Mouse (Mus musculus) intestine, embryonic 14.5 days (tissue): ENCODE data around the gene Axin1. TPM values are rescaled to one million over a fixed set of nuclear protein-coding genes. Genes with fewer than 3 reads are reported as not detected.

Experiments used
- ATAC-seq: fragments of 200-750 bp; cut with Nextera tagmentation; replicated peaks from 2 replicates; pipeline ENCODE4 v1.8.0; 2017; ENCODE audit warnings: low read depth, moderate number of reproducible peaks, moderate TSS enrichment, moderate library complexity; ENCODE audit not compliant: low FRiP score, low TSS enrichment
- DNase-seq: peaks from one replicate; pipeline ENCODE4 v3.0.0-alpha.2; 2018; ENCODE audit warnings: low spot score
- H3K27ac ChIP-seq: fragments of 300-500 bp; sonication (generic); 2 replicates; pipeline ENCODE4 v1.5.1; 2014; ENCODE audit warnings: low read depth, mild to moderate bottlenecking, control low read depth
- H3K27me3 ChIP-seq: fragments of 300-500 bp; sonication (generic); replicated peaks from 2 replicates; pipeline ENCODE4 v1.6.1; 2014; ENCODE audit warnings: low read length, control low read depth; ENCODE audit not compliant: control insufficient read depth, insufficient read depth
- H3K36me3 ChIP-seq: fragments of 300-500 bp; sonication (generic); 2 replicates; pipeline ENCODE4 v1.6.1; 2014; ENCODE audit warnings: low read length, control low read depth; ENCODE audit not compliant: control insufficient read depth, insufficient read depth
- H3K4me1 ChIP-seq: fragments of 300-500 bp; sonication (generic); replicated peaks from 2 replicates; pipeline ENCODE4 v1.6.1; 2014; ENCODE audit warnings: low read length, control low read depth, mixed read lengths; ENCODE audit not compliant: control insufficient read depth, insufficient read depth
- H3K4me2 ChIP-seq: fragments of 300-500 bp; sonication (generic); 2 replicates; pipeline ENCODE4 v1.6.1; 2014; ENCODE audit warnings: low read length
- H3K4me3 ChIP-seq: fragments of 300-500 bp; sonication (generic); 2 replicates; pipeline ENCODE4 v1.5.1; 2014; ENCODE audit warnings: low read depth, low read length, control low read depth, mixed read lengths
- H3K9ac ChIP-seq: fragments of 300-500 bp; sonication (generic); 2 replicates; pipeline ENCODE4 v1.6.1; 2014; ENCODE audit warnings: mild to moderate bottlenecking, low read length
- H3K9me3 ChIP-seq: fragments of 300-500 bp; sonication (generic); 2 replicates; pipeline ENCODE4 v1.6.1; 2016; ENCODE audit warnings: low read length, control low read depth; ENCODE audit not compliant: control insufficient read depth
- WGBS: fragments of 180-500 bp; shearing (Covaris S2); extraction: QIAGEN DNeasy Blood & Tissue Kit; methylation state at CpG from one replicate; pipeline ENCODE4 v1.1.7; 2014; 5-methylcytosine and 5-hydroxymethylcytosine counted together
- polyA plus RNA-seq: library from polyadenylated mRNA; unstranded; fragments of >200 nt; fragmentation: Nextera tagmentation; extraction: Ambion mirVana; gene quantifications from 2 replicates; pipeline ENCODE4 v1.2.1, GENCODE M21; 2014

Gene Axin1
- polyA plus RNA-seq, 1 experiment from 2014 or later, result 11.5 TPM

GRCm38 (mm10) chr17:26204766-26205165, 66.3 kb downstream of the Axin1 start:
- Histone ChIP-seq H3K9me3 (no peaks in the 10 kb centered on the region), H3K36me3 (no peaks in the 10 kb centered on the region), H3K27ac (no peak overlapping the region), H3K4me1 (no peaks in the 10 kb centered on the region; the same call in 1 of the 2 replicates), H3K27me3 (peaks cover 48% of the 10 kb centered on the region), H3K4me3 (no peak overlapping the region), H3K4me2 (no peak overlapping the region), H3K9ac (no peak overlapping the region)
- DNase-seq (no peak), ATAC-seq (no peak)
- WGBS, result 40% methylated on average over 11 of the region's 11 CpGs

- 52% methylated on average over 1 of the region's 1 CpGs for WGBS
- no peak overlapping the region for H3K4me2 ChIP-seq
- H3K4me3 ChIP-seq, result no peak overlapping the region
- no peaks in the 10 kb centered on the region for H3K4me1 ChIP-seq
- no peaks in the 10 kb centered on the region for H3K36me3 ChIP-seq
- H3K27ac ChIP-seq, result no peak overlapping the region
- no peak for DNase-seq
- no peaks in the 10 kb centered on the region for H3K9me3 ChIP-seq
- peaks cover 32% of the 10 kb centered on the region for H3K27me3 ChIP-seq
- no peak for ATAC-seq
- H3K9ac ChIP-seq, result no peak overlapping the region
Observed at GRCm38 (mm10) chr17:26206392-26206791, 67.9 kb downstream of the Axin1 start.

- no peak for DNase-seq
- Histone ChIP-seq H3K9me3 (no peaks in the 10 kb centered on the region), H3K36me3 (no peaks in the 10 kb centered on the region), H3K4me3 (no peak within 1 kb of the TSS), H3K4me1 (no peaks in the 10 kb centered on the region), H3K27ac (no peak within 1 kb of the TSS), H3K4me2 (no peak within 1 kb of the TSS), H3K27me3 (peaks cover 19% of the 10 kb centered on the region), H3K9ac (no peak within 1 kb of the TSS)
- ATAC-seq, result no peak
- 87% methylated on average over 12 of the region's 12 CpGs for WGBS
Observed at GRCm38 (mm10) chr17:26207686-26208085, 69.2 kb downstream of the Axin1 start, which contains the start of gene Arhgdig. Arhgdig (minus strand) TSS chr17:26207786.

GRCm38 (mm10) chr17:26212241-26212640, 73.8 kb downstream of the Axin1 start:
- Histone ChIP-seq H3K9ac (no peak overlapping the region), H3K4me2 (no peak overlapping the region), H3K27ac (no peak overlapping the region), H3K27me3 (no peaks in the 10 kb centered on the region), H3K4me1 (no peaks in the 10 kb centered on the region), H3K9me3 (no peaks in the 10 kb centered on the region), H3K36me3 (peaks cover 8% of the 10 kb centered on the region; the same call in 1 of the 2 replicates), H3K4me3 (no peak overlapping the region)
- WGBS, result 88% methylated on average over 7 of the region's 7 CpGs
- no peak for DNase-seq
- ATAC-seq, result no peak

- H3K9ac ChIP-seq, result no peak overlapping the region
- H3K4me3 ChIP-seq, result no peak overlapping the region
- H3K36me3 ChIP-seq, result peaks cover 8% of the 10 kb centered on the region; the same call in 1 of the 2 replicates
Observed at GRCm38 (mm10) chr17:26212681-26213080, 74.2 kb downstream of the Axin1 start.

GRCm38 (mm10) chr17:26221508-26221907, 83.0 kb downstream of the Axin1 start:
- H3K27ac ChIP-seq, result no peak overlapping the region
- H3K4me1 ChIP-seq, result no peaks in the 10 kb centered on the region
- 0 out of 2 replicates have a peak, but pooled peaks cover 4% of the 10 kb centered on the region for H3K36me3 ChIP-seq
- no peak overlapping the region for H3K4me3 ChIP-seq
- no peaks in the 10 kb centered on the region for H3K27me3 ChIP-seq
- 73% methylated on average over 2 of the region's 2 CpGs for WGBS
- H3K4me2 ChIP-seq, result no peak overlapping the region
- ATAC-seq (no peak), DNase-seq (no peak)
- no peak overlapping the region for H3K9ac ChIP-seq
- no peaks in the 10 kb centered on the region for H3K9me3 ChIP-seq

More at GRCm38 (mm10) chr17:26212681-26213080, 74.2 kb downstream of the Axin1 start:
- no peak overlapping the region for H3K4me2 ChIP-seq
- WGBS, result 83% methylated on average over 11 of the region's 11 CpGs
- ATAC-seq (no peak), DNase-seq (no peak)
- H3K9me3 ChIP-seq, result no peaks in the 10 kb centered on the region
- H3K27ac ChIP-seq, result no peak overlapping the region
- no peaks in the 10 kb centered on the region for H3K27me3 ChIP-seq
- H3K4me1 ChIP-seq, result no peaks in the 10 kb centered on the region

- H3K36me3 ChIP-seq, result no peaks in the 10 kb centered on the region
- no peak overlapping the region for H3K27ac ChIP-seq
- DNase-seq (no peak), ATAC-seq (no peak)
- no peak overlapping the region for H3K4me2 ChIP-seq
- 75% methylated on average over 12 of the region's 12 CpGs for WGBS
- no peaks in the 10 kb centered on the region for H3K27me3 ChIP-seq
- H3K9ac ChIP-seq, result no peak overlapping the region
- no peaks in the 10 kb centered on the region for H3K4me1 ChIP-seq
- no peaks in the 10 kb centered on the region for H3K9me3 ChIP-seq
- H3K4me3 ChIP-seq, result no peak overlapping the region
Observed at GRCm38 (mm10) chr17:26225150-26225549, 86.7 kb downstream of the Axin1 start.

- ATAC-seq, result no peak
- Histone ChIP-seq H3K4me1 (no peaks in the 10 kb centered on the region), H3K9me3 (no peaks in the 10 kb centered on the region), H3K4me2 (no peak overlapping the region), H3K36me3 (no peaks in the 10 kb centered on the region), H3K27ac (no peak overlapping the region), H3K27me3 (no peaks in the 10 kb centered on the region), H3K9ac (no peak overlapping the region), H3K4me3 (no peak overlapping the region)
- WGBS, result 93% methylated on average over 5 of the region's 5 CpGs
- DNase-seq, result no peak
Observed at GRCm38 (mm10) chr17:26229776-26230175, 91.3 kb downstream of the Axin1 start.

GRCm38 (mm10) chr17:26231156-26231555, 92.7 kb downstream of the Axin1 start:
- H3K9ac ChIP-seq, result no peak overlapping the region
- H3K36me3 ChIP-seq, result no peaks in the 10 kb centered on the region
- WGBS, result 90% methylated on average over 5 of the region's 5 CpGs
- no peaks in the 10 kb centered on the region for H3K27me3 ChIP-seq
- no peak for ATAC-seq
- no peak overlapping the region for H3K4me3 ChIP-seq
- DNase-seq, result no peak
- no peak overlapping the region for H3K27ac ChIP-seq
- H3K4me1 ChIP-seq, result no peaks in the 10 kb centered on the region
- H3K9me3 ChIP-seq, result no peaks in the 10 kb centered on the region
- H3K4me2 ChIP-seq, result no peak overlapping the region
